Mouse (Mus musculus): ENCODE data around the gene Slc16a5.
"Not testable (repeated sequence)": the region's sequence is repeated elsewhere in the genome, so short reads cannot be mapped to it uniquely, and the experiment has no call there.

- not testable (repeated sequence) for TF ChIP-seq FLI1 (IDR thresholded peaks at IDR 0.05; ENCODE audit: low read length); GATA1 (IDR thresholded peaks at IDR 0.05; ENCODE audit: borderline replicate concordance, low read length)
Observed at GRCm38 (mm10) chr11:115477388-115477787, 15.1 kb downstream of the Slc16a5 start.
